Mouse (Mus musculus): ENCODE measurements around the gene Higd1a. TPM values are rescaled to one million over a fixed set of nuclear protein-coding genes. Genes with fewer than 3 reads are reported as not detected.

Higd1a gene
- polyA plus RNA-seq, 1 experiment from 2014 or later = 157 TPM

DNA sequence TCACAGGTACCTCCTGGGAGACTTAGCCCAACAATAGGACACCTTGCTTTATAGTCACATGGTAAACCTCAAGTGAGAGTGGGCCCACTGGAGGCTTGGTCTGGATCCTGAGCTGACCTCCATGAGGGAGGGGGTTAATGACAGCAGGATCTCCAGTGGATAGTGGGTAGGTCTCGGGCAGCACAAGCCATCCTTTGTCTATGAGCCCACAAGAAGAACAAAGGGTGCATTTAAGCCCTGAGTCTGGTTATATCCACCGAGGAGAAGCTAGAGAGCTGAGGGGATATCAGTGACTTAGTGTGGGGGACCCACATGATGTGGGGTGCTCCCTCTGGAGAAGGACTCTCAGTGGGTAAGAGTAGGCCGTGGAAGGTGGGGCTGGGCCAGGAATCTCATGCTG is 49.7 kb downstream of the Higd1a start:
- Histone ChIP-seq H3K4me2 (no peak overlapping the region), H3K9ac (no peak overlapping the region), H3K27me3 (no peaks in the 10 kb centered on the region), H3K9me3 (no peaks in the 10 kb centered on the region), H3K4me3 (no peak overlapping the region), H3K36me3 (no peaks in the 10 kb centered on the region), H3K4me1 (replicated peaks) (peaks cover 28% of the 10 kb centered on the region), H3K27ac (replicated peaks) (no peak overlapping the region)
- no peak; the same call in 1 of the 2 replicates for ATAC-seq (ENCODE audit: low FRiP score, low read depth)
- WGBS = 50% methylated on average over 3 of the region's 3 CpGs

DNA sequence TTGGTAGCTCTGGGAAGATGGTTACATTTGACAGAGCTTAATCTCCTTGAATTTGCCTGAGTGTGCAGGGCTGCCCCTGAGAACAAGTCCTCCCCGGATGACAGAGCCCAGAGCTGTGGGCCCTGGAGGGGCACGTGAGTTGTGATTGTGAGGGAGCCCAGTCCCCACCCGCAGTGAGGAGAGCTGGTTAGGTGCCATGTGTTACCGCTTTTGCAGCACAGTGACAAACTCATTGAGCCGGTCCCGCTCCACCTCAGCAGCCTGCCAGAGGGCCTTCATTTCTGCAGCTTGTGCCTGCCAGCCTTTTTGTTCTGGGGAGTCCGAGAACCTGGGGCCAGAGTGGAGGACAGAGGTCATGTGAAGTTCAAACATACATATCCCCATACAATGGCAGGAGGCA is 50.2 kb downstream of the Higd1a start:
- Histone ChIP-seq H3K4me1 (replicated peaks) (peaks cover 28% of the 10 kb centered on the region), H3K4me2 (no peak overlapping the region), H3K27ac (replicated peaks) (no peak overlapping the region), H3K4me3 (no peak overlapping the region), H3K27me3 (no peaks in the 10 kb centered on the region), H3K36me3 (no peaks in the 10 kb centered on the region), H3K9ac (no peak overlapping the region), H3K9me3 (no peaks in the 10 kb centered on the region)
- 51% methylated on average over 7 of the region's 7 CpGs for WGBS
- ATAC-seq (ENCODE audit: low FRiP score, low read depth) = no peak

DNA sequence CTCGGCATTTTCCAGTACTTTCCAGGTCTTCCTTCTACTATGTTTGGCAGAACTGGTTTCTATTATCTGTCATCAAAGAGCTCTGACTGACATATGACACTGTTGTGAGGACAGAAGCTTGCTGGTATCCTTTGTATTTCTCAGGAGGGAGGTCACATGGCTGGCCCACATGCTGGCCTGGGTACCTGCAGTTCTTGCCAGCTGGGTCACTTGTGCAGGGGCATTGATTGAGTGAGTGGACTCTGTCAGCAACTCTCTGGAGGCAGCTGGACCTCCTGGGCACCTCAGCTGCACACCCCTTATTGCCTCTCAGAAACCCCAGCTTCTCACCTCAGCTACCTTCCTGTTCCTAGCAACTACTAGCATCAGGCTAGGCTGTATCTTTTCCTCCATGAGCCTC is 50.6 kb downstream of the Higd1a start:
- 62% methylated on average over 1 of the region's 1 CpGs for WGBS
- Histone ChIP-seq H3K27ac (replicated peaks) (no peak overlapping the region), H3K27me3 (no peaks in the 10 kb centered on the region), H3K36me3 (no peaks in the 10 kb centered on the region), H3K4me3 (no peak overlapping the region), H3K9ac (no peak overlapping the region), H3K4me1 (replicated peaks) (peaks cover 28% of the 10 kb centered on the region), H3K9me3 (no peaks in the 10 kb centered on the region), H3K4me2 (no peak overlapping the region)
- no peak for ATAC-seq (ENCODE audit: low FRiP score, low read depth)

DNA sequence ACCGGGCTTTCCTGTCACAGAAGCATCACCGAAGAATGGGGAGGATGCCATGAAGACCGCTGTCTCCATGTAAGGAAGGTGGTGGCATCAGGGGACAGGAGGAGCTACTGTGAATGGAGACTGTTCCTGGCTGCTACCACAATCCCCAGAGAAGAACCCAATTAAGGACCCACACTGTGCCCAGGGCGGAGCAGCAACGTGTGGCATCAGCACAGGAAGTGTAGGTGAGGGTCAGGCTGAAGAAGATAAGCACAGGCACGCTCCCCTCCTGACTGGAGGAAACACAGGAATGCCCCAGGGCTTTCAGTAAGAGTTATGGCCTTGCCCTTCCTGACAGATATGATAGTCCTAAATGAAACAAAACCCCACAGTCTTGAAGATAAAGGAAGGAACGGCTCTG is 55.4 kb downstream of the Higd1a start:
- Histone ChIP-seq H3K4me1 (replicated peaks) (0 out of 2 replicates have a peak, but pooled peaks cover 2% of the 10 kb centered on the region), H3K27me3 (no peaks in the 10 kb centered on the region), H3K36me3 (no peaks in the 10 kb centered on the region), H3K4me2 (no peak overlapping the region), H3K9me3 (no peaks in the 10 kb centered on the region), H3K27ac (replicated peaks) (no peak overlapping the region), H3K4me3 (no peak overlapping the region), H3K9ac (no peak overlapping the region)
- ATAC-seq (ENCODE audit: low FRiP score, low read depth) = no peak
- WGBS = 78% methylated on average over 7 of the region's 7 CpGs

DNA sequence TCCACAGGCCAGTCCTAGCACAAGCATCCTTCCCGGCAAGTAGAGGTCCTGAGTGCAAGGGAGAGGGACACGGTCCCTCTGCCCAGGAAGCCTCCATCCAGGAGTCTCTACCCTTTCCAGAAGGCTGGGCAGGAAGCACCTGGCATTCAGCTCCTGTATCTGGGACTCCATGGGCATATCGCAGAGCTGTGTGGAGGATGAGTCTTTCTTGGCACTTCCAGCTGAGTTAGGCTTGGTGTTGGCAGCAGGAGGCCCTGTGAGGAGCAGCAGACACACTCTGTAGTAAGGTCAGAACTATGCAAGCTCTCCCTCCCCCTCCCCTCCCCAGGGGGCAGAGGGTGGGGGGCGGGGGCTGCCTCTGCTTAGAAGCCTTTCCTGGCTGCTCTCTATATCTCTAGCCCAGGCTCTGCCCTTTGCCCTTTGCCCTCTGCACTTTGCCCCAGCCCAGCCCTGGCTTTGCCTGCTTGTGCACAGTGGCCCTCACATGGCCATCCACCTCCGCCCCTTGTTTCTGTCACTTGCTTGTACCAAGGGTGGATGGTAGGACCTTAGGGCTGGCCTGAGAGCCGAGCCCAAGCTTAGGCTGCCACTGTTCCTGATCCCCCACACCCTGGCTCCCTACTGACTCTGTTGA is 59.2 kb downstream of the Higd1a start:
- Histone ChIP-seq H3K27ac (replicated peaks) (no peak overlapping the region), H3K27me3 (no peaks in the 10 kb centered on the region), H3K36me3 (no peaks in the 10 kb centered on the region), H3K9me3 (no peaks in the 10 kb centered on the region), H3K4me1 (replicated peaks) (peaks cover 12% of the 10 kb centered on the region; the same call in 1 of the 2 replicates), H3K4me3 (no peak overlapping the region), H3K9ac (no peak overlapping the region), H3K4me2 (no peak overlapping the region)
- WGBS = 38% methylated on average over 6 of the region's 6 CpGs
- ATAC-seq (ENCODE audit: low FRiP score, low read depth) = no peak

Other genes with a start within 250 kb of the Higd1a start
- 0.26 TPM in 1 of 2 replicates, not detected in the other for gene Lyzl4, start 216.3 kb downstream of the Higd1a start, polyA plus RNA-seq (2015; fragmentation: Nextera tagmentation; extraction: Ambion mirVana)
- 0.30 and 0.43 TPM in 2 replicates for gene Vipr1, start 215.6 kb downstream of the Higd1a start, polyA plus RNA-seq (2015; fragmentation: Nextera tagmentation; extraction: Ambion mirVana)
- 30.3 and 32.8 TPM in 2 replicates for gene Sec22c, start 152.9 kb downstream of the Higd1a start, polyA plus RNA-seq (2015; fragmentation: Nextera tagmentation; extraction: Ambion mirVana)
- gene Ss18l2, start 148.0 kb downstream of the Higd1a start, polyA plus RNA-seq (2015; fragmentation: Nextera tagmentation; extraction: Ambion mirVana) = 168 and 174 TPM in 2 replicates
- gene Nktr, start 139.2 kb downstream of the Higd1a start, polyA plus RNA-seq (2015; fragmentation: Nextera tagmentation; extraction: Ambion mirVana) = 45.0 and 53.8 TPM in 2 replicates
- gene Zfp651, start 99.0 kb downstream of the Higd1a start, polyA plus RNA-seq (2015; fragmentation: Nextera tagmentation; extraction: Ambion mirVana) = 32.9 and 33.2 TPM in 2 replicates
- 1.4 and 1.8 TPM in 2 replicates for gene Klhl40, start 80.8 kb downstream of the Higd1a start, polyA plus RNA-seq (2015; fragmentation: Nextera tagmentation; extraction: Ambion mirVana)
- gene Hhatl, start 65.9 kb downstream of the Higd1a start, polyA plus RNA-seq (2015; fragmentation: Nextera tagmentation; extraction: Ambion mirVana) = 0.14 and 0.19 TPM in 2 replicates
- gene Ccdc13, start 18.9 kb downstream of the Higd1a start, polyA plus RNA-seq (2015; fragmentation: Nextera tagmentation; extraction: Ambion mirVana) = 3.2 and 3.5 TPM in 2 replicates
- gene Ackr2, start 40.0 kb upstream of the Higd1a start, polyA plus RNA-seq (2015; fragmentation: Nextera tagmentation; extraction: Ambion mirVana) = 2.9 and 3.0 TPM in 2 replicates
- gene Cyp8b1, start 57.9 kb upstream of the Higd1a start, polyA plus RNA-seq (2015; fragmentation: Nextera tagmentation; extraction: Ambion mirVana) = not detected in 2 replicates
- gene Fam198a, start 92.6 kb upstream of the Higd1a start, polyA plus RNA-seq (2015; fragmentation: Nextera tagmentation; extraction: Ambion mirVana) = 1.8 and 2.1 TPM in 2 replicates
- 36.1 and 36.2 TPM in 2 replicates for gene Pomgnt2, start 138.7 kb upstream of the Higd1a start, polyA plus RNA-seq (2015; fragmentation: Nextera tagmentation; extraction: Ambion mirVana)

Measured in hindbrain, embryonic 15.5 days (tissue).